Mouse (Mus musculus) mesoderm, embryonic 11.5 days (tissue): Measurements from ENCODE around the gene Slc15a1.

ENCODE experiments used
- DNase-seq: peaks from one replicate; pipeline ENCODE4 v3.0.0-alpha.2; 2012; ENCODE audit warnings: low read depth, low spot score

Slc15a1 gene

GRCm38 (mm10) chr14:121504781-121505484, at the start of gene Slc15a1:
Slc15a1 (minus strand) TSS chr14:121505252.
- no peak for DNase-seq

DNA sequence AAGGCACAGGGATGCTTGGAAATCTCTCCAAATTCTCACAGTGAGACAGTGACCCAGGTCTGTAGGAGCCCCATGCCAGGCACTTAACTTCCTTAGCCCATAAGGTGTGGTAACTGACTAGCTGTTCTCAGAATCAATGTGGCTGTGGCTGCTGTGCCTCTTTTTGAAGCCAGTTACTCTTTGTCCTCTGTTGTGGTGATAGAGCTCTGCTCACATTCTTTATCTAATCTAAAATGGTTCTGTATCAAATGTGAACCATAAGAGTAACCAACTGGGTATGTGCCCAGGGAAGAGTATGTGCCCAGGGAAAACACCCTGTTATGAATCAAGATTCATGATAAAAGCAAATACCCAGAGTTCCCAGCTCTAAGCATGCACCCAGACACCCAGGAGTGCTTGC, 48.7 kb upstream of the Slc15a1 start:
- no peak for DNase-seq

GRCm38 (mm10) chr14:121552586-121552985, 47.5 kb upstream of the Slc15a1 start:
- no peak for DNase-seq

GRCm38 (mm10) chr14:121549834-121550233, 44.8 kb upstream of the Slc15a1 start:
- no peak for DNase-seq

GRCm38 (mm10) chr14:121547745-121548144, 42.7 kb upstream of the Slc15a1 start:
- peak; percentile 40 for DNase-seq

- no peak for DNase-seq
These were observed 41.6 kb upstream of the Slc15a1 start for GRCm38 (mm10) chr14:121546621-121547020.

DNA sequence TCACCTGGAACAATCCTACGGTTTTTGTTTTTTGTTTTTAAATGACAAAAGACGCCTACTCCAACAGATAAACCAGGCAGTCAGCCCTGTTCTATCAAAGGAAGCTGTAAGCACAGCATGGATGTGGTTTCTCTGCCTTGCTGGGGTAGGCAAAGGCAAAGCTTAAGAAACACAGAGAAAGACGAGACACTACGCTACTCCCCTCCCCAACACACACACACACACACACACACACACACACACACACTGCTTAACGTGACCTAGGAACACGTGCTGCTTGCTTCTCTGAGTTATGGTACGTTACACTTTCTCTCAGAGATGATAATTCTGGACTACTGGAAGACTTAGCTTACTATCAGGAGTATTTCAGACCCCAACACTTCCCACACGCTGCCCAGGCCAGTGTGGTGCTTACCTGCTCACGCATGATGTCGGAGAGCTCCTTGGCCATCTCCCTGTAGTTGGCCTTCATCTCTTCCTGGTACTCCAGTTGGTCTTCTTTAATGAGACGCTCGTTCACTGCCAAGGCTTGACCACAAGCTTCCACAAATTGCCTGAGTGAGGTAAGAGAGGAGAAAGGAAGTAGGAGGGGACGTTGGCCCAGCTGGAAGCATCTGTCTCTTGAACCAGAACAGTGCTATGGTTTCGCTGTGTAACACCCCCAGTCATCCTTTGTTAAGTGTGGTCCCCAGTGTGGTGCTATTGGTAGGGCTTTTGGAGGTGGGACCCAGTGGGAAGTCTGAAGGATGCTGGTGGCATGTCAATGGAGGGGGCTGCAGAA, 40.7 kb upstream of the Slc15a1 start:
- DNase-seq: no peak

GRCm38 (mm10) chr14:121541262-121541661, 36.2 kb upstream of the Slc15a1 start:
- no peak for DNase-seq

DNA sequence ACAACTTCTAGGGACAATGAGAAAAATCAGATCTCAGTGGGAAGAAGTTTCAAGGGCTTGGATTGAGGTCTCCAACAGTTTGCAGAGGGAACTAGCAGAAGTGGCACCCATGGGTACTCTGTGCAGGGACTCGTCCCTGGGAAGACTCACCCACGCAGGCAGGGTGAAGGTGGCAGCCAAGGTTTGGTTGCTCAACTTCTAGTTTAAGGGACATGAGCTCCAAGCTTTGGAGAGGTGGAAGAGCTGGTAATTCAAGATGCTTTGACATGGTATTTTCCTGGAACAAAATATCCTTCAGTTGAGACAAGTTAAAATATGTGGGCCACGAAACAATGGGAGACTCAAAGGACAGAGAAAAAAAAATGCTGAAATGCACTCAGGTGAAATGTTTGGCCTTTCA, 29.4 kb upstream of the Slc15a1 start:
- DNase-seq: no peak

DNA sequence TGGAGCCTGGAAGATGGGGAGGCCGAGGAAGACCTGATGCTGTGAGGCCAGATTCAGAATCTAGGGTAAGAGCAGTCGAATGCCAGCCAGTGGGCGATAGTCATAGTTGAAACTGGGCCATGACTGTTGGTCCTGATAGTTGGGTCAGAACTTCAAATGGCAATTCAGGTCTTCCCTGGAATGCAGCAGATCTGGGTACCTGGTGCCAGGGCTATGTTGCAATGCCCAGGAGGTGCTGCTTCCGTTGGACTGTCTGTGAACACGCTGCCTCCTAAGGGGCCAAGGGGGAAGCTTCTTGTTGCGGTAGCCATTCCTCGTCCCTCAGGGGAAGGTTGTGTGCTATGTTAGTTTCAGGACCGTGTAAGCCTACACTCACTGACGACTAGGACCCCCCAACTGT, 25.8 kb upstream of the Slc15a1 start:
- no peak for DNase-seq

DNA sequence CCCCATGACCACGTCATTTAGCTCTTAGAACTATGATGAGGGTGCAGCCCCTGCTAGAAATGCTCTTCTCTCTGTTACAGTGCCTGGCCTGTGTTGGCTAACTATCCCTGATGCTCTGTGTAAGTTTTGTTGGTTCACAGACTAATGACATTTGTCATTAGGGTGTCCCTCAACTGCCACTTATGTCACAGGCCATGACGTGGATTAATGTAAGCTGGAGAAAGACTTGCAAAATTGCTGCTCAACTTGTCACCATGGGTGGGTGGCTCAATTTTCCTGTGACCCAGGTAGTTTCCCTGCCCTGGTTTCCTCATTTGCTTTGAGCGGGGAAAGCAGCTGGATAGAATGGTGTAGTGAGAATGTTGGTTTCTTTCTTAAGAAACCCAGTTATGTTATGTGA, 22.8 kb upstream of the Slc15a1 start:
- no peak for DNase-seq

DNA sequence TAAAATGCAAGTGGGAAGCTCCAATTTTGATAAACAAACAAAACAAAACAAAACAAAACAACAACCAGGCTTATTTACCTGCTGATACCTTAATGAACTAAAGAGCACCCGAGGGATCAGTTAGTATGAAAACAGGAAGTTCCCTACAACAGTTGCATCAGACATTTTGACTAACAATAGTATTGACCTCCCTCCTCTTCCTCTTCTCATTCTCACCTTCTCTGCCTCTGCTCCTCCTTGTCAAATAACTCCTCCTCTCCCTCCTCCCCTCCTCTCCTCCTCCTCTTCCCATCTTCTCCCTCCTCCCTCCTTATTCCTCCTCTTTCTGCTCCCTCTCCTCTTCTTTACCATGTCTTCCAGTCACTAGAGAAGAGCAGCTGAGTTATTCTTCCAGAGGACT, 22.1 kb upstream of the Slc15a1 start:
- DNase-seq: no peak

GRCm38 (mm10) chr14:121521709-121522108, 16.7 kb upstream of the Slc15a1 start:
- no peak for DNase-seq

DNA sequence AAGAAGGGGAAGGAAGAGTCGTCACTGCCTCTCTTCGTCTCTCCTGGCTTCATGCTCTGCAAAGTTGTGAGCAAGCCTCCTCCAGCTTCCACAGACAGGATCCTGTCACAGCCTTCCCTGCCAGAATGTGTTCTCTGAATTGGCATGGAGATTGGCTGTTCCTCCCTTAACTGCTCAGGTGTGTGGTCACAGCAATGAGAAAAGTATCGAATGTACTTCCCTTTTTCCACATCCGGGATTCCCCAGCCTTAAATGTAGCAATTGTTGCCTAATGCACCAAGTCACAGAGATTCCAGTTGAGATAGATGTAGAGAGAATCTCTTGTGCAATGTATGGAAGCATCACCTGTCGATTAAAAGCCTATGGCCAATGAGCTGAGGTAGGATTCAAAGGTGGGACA, 11.8 kb upstream of the Slc15a1 start:
- no peak for DNase-seq

GRCm38 (mm10) chr14:121508929-121509328, 3.9 kb upstream of the Slc15a1 start:
- DNase-seq: no peak

- peak; percentile 17 for DNase-seq
These were observed 1.3 kb upstream of the Slc15a1 start for GRCm38 (mm10) chr14:121506336-121506735.

- DNase-seq: peak; percentile 11
These were observed 421 bp upstream of the Slc15a1 start for GRCm38 (mm10) chr14:121505485-121505860.

- no peak for DNase-seq
These were observed 4.5 kb downstream of the Slc15a1 start for GRCm38 (mm10) chr14:121500577-121500976.

- no peak for DNase-seq
These were observed 5.3 kb downstream of the Slc15a1 start for GRCm38 (mm10) chr14:121499769-121500168.

DNA sequence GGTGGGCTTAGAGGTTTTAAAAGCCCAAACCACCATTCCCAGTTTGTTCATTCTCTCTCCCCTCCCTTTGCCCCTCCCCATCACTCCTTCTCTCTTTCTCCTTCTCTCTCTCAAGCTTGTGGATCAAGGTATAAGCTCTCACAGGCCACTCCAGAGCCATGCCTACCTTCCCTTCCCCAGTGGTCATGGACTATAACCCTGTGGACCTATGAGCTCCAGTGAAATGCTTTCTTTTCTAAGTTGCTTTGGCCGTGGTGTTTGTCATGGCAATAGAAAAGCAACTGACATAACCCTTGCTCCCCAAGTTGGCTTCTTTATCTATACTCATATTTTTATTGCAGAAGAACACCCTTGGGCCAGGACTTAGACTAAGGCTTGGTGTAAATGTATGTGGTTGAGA, 7.3 kb downstream of the Slc15a1 start:
- DNase-seq: no peak

DNA sequence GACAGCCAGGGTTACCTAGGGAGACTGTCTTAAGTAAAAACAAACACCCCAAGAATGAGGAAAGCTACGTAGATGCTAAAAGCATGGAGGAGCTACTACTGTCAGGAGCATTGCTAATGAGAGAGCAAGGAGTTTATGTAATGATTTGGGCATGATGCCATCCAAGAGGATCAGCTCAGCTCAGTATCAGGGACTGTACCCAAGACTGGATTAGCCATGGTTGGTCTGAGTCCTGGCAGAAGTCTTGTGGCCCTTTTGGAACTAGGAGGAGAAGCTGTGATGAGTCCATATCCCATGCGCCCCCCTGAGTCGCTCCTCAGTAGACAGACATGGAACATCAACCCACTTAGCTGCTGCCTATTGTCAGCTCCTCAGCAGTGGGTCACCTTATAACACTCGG, 9.3 kb downstream of the Slc15a1 start:
- DNase-seq: no peak

- DNase-seq: no peak
These were observed 9.9 kb downstream of the Slc15a1 start for GRCm38 (mm10) chr14:121495120-121495519.

DNA sequence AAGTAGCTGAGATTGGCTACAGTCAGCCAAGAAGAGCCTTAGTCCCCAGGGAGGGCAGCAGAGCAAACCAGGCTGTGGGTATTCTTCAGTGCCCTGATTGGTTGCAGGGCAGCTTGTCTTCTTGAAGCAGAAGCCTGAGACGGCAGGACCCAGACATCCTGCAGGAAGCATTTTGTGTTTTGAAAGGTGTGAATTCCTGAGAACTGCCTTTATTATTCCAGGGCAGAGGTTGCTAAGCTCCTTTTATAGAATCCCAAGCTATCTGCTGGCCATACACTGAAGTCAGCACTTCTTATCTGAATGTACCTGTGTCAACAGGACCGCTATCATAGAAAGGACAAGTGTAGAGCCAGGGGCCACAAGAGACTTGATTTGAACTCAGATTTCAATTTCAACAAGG, 10.8 kb downstream of the Slc15a1 start:
- no peak for DNase-seq
